Mouse (Mus musculus): ENCODE measurements around the gene Sesn2. TPM values are rescaled to one million over a fixed set of nuclear protein-coding genes. Genes with fewer than 3 reads are reported as not detected.
"Not testable (repeated sequence)": the region's sequence is repeated elsewhere in the genome, so short reads cannot be mapped to it uniquely, and the experiment has no call there.

The Sesn2 gene
- polyA plus RNA-seq (2014; fragmentation: Nextera tagmentation; extraction: Ambion mirVana): 4.9 and 5.1 TPM in 2 replicates

DNA sequence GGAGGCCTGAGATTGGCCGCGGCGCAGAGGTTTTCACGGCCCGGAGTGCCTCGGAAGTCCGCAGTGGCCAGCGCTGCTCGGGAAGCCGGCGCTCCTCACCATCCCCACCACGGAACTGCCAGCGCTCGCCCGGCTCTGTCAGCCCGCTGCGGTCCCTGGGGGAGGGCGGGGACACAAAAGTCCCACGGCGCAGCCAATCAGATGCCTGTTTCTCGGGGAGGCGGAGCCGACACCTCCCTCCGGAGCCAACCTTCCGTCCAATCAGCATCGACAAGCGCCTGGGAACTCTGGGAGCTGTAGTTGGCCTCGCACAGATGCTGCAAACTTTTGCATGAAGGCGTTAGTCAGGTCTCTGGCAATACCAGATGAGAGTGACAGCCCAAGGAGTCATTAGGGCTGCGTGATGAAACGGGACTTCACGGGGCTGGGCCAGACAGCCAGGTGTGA, at the start of gene Sesn2:
Sesn2 (minus strand) TSS at position 150 of the 447 bp plus-strand sequence.
- DNase-seq (ENCODE audit: low spot score, missing footprints): peak; percentile 99
- Histone ChIP-seq H3K9ac (ENCODE audit: low read length) (peak within 1 kb of the TSS; percentile 78), H3K4me2 (peak within 1 kb of the TSS; percentile 85), H3K4me3 (ENCODE audit: low read depth, low read length) (peak within 1 kb of the TSS; percentile 77), H3K27ac (ENCODE audit: low read depth, low read length) (peak within 1 kb of the TSS; percentile 10), H3K27me3 (ENCODE audit: control insufficient read depth, insufficient read depth, low read length) (peaks cover 2% of the 10 kb centered on the region; the same call in 1 of the 2 replicates), H3K36me3 (ENCODE audit: control insufficient read depth, insufficient read depth, low read length) (no peaks in the 10 kb centered on the region), H3K9me3 (ENCODE audit: control insufficient read depth, low read length) (no peaks in the 10 kb centered on the region), H3K4me1 (ENCODE audit: control insufficient read depth, insufficient read depth, low read length) (peaks cover 5% of the 10 kb centered on the region)
- under 1% methylated on average over 32 of the region's 32 CpGs for WGBS
- peak; percentile 94 for ATAC-seq (ENCODE audit: low FRiP score)

GRCm38 (mm10) chr4:132555550-132555949, 45.2 kb upstream of the Sesn2 start:
- H3K4me3 ChIP-seq (ENCODE audit: low read depth, low read length); DNase-seq (ENCODE audit: low spot score, missing footprints); H3K4me2 ChIP-seq; ATAC-seq (ENCODE audit: low FRiP score); H3K9me3 ChIP-seq (ENCODE audit: control insufficient read depth, low read length); H3K27ac ChIP-seq (ENCODE audit: low read depth, low read length); H3K27me3 ChIP-seq (ENCODE audit: control insufficient read depth, insufficient read depth, low read length); H3K4me1 ChIP-seq (ENCODE audit: control insufficient read depth, insufficient read depth, low read length); H3K9ac ChIP-seq (ENCODE audit: low read length): not testable (repeated sequence)
- 89% methylated on average over 7 of the region's 7 CpGs for WGBS
- peaks cover 20% of the 10 kb centered on the region; the same call in 1 of the 2 replicates for H3K36me3 ChIP-seq (ENCODE audit: control insufficient read depth, insufficient read depth, low read length)

GRCm38 (mm10) chr4:132554653-132555052, 44.4 kb upstream of the Sesn2 start:
- Histone ChIP-seq H3K9me3 (ENCODE audit: control insufficient read depth, low read length) (no peaks in the 10 kb centered on the region), H3K9ac (ENCODE audit: low read length) (no peak overlapping the region), H3K4me2 (no peak overlapping the region), H3K4me3 (ENCODE audit: low read depth, low read length) (no peak overlapping the region), H3K27ac (ENCODE audit: low read depth, low read length) (no peak overlapping the region), H3K4me1 (ENCODE audit: control insufficient read depth, insufficient read depth, low read length) (no peaks in the 10 kb centered on the region), H3K27me3 (ENCODE audit: control insufficient read depth, insufficient read depth, low read length) (no peaks in the 10 kb centered on the region), H3K36me3 (ENCODE audit: control insufficient read depth, insufficient read depth, low read length) (peaks cover 23% of the 10 kb centered on the region; the same call in 1 of the 2 replicates)
- DNase-seq (ENCODE audit: low spot score, missing footprints): no peak
- ATAC-seq (ENCODE audit: low FRiP score): no peak
- WGBS: 87% methylated on average over 8 of the region's 8 CpGs

DNA sequence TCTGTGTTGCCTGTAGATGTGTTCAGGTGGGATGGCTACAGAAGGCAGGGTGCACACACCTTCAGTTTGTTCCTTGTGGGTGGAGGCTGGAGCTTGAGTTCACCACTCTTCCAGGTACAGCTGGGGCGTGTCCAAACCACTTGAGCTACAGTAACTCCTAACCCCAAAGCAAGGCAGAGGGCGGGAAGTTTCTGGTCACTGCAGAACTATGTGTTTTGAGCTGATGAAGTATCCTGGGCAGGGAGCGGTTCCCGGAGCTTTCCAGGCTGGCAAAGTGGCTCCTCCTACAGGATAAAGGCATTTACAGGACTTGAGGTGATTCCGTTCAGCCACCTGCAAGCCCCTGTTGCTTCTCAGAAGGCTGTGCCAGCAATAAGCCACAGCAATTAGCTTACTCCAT, 43.9 kb upstream of the Sesn2 start:
- Histone ChIP-seq H3K4me3 (ENCODE audit: low read depth, low read length) (no peak overlapping the region), H3K27me3 (ENCODE audit: control insufficient read depth, insufficient read depth, low read length) (no peaks in the 10 kb centered on the region), H3K36me3 (ENCODE audit: control insufficient read depth, insufficient read depth, low read length) (peaks cover 23% of the 10 kb centered on the region), H3K27ac (ENCODE audit: low read depth, low read length) (no peak overlapping the region), H3K9me3 (ENCODE audit: control insufficient read depth, low read length) (no peaks in the 10 kb centered on the region), H3K9ac (ENCODE audit: low read length) (no peak overlapping the region), H3K4me1 (ENCODE audit: control insufficient read depth, insufficient read depth, low read length) (no peaks in the 10 kb centered on the region), H3K4me2 (no peak overlapping the region)
- DNase-seq (ENCODE audit: low spot score, missing footprints) (no peak), ATAC-seq (ENCODE audit: low FRiP score) (no peak)
- WGBS: 79% methylated on average over 5 of the region's 5 CpGs

DNA sequence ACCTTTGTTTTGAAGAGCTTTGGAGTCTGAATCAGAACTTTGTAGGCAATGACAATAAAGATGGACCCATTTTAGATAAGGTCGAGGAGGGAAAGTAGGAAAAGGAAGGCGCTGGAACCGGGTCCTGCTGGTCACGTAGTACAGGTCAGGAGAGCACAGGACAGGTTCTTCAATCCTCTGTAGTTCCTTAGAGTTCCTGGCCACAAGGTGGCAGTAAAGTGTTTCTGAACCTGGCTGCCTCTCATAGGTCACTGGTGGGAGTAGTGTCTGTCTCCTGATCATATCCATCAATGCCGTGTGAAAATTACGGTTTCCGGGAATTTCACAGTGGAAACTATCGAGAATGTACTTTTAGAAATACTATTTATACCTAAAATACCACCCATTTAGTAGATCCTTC, 35.5 kb upstream of the Sesn2 start:
- H3K9me3 ChIP-seq (ENCODE audit: control insufficient read depth, low read length): no peaks in the 10 kb centered on the region
- no peak overlapping the region for H3K4me2 ChIP-seq
- ATAC-seq (ENCODE audit: low FRiP score) (no peak), DNase-seq (ENCODE audit: low spot score, missing footprints) (peak; percentile 94)
- WGBS: 54% methylated on average over 8 of the region's 8 CpGs
- H3K4me1 ChIP-seq (ENCODE audit: control insufficient read depth, insufficient read depth, low read length): no peaks in the 10 kb centered on the region
- H3K27me3 ChIP-seq (ENCODE audit: control insufficient read depth, insufficient read depth, low read length): no peaks in the 10 kb centered on the region
- no peak overlapping the region for H3K9ac ChIP-seq (ENCODE audit: low read length)
- no peak overlapping the region for H3K4me3 ChIP-seq (ENCODE audit: low read depth, low read length)
- H3K36me3 ChIP-seq (ENCODE audit: control insufficient read depth, insufficient read depth, low read length): peaks cover 22% of the 10 kb centered on the region
- no peak overlapping the region for H3K27ac ChIP-seq (ENCODE audit: low read depth, low read length)

GRCm38 (mm10) chr4:132542724-132543123, 32.4 kb upstream of the Sesn2 start:
- Histone ChIP-seq H3K4me1 (ENCODE audit: control insufficient read depth, insufficient read depth, low read length) (no peaks in the 10 kb centered on the region), H3K9ac (ENCODE audit: low read length) (no peak overlapping the region), H3K27ac (ENCODE audit: low read depth, low read length) (no peak overlapping the region), H3K36me3 (ENCODE audit: control insufficient read depth, insufficient read depth, low read length) (peaks cover 9% of the 10 kb centered on the region; the same call in 1 of the 2 replicates), H3K4me2 (no peak overlapping the region), H3K4me3 (ENCODE audit: low read depth, low read length) (no peak overlapping the region), H3K27me3 (ENCODE audit: control insufficient read depth, insufficient read depth, low read length) (no peaks in the 10 kb centered on the region), H3K9me3 (ENCODE audit: control insufficient read depth, low read length) (no peaks in the 10 kb centered on the region)
- 60% methylated on average over 1 of the region's 1 CpGs for WGBS
- no peak for ATAC-seq (ENCODE audit: low FRiP score)
- DNase-seq (ENCODE audit: low spot score, missing footprints): no peak

- no peak overlapping the region for H3K27ac ChIP-seq (ENCODE audit: low read depth, low read length)
- ATAC-seq (ENCODE audit: low FRiP score): no peak
- no peaks in the 10 kb centered on the region for H3K27me3 ChIP-seq (ENCODE audit: control insufficient read depth, insufficient read depth, low read length)
- H3K36me3 ChIP-seq (ENCODE audit: control insufficient read depth, insufficient read depth, low read length): peaks cover 5% of the 10 kb centered on the region; the same call in 1 of the 2 replicates
- no peak overlapping the region for H3K4me2 ChIP-seq
- H3K4me1 ChIP-seq (ENCODE audit: control insufficient read depth, insufficient read depth, low read length): peaks cover 10% of the 10 kb centered on the region
- 95% methylated on average over 4 of the region's 4 CpGs for WGBS
- no peak overlapping the region for H3K9ac ChIP-seq (ENCODE audit: low read length)
- H3K4me3 ChIP-seq (ENCODE audit: low read depth, low read length): no peak overlapping the region
- DNase-seq (ENCODE audit: low spot score, missing footprints): no peak
- no peaks in the 10 kb centered on the region for H3K9me3 ChIP-seq (ENCODE audit: control insufficient read depth, low read length)
Measured at GRCm38 (mm10) chr4:132541413-132541812, 31.1 kb upstream of the Sesn2 start.

- no peaks in the 10 kb centered on the region for H3K9me3 ChIP-seq (ENCODE audit: control insufficient read depth, low read length)
- H3K9ac ChIP-seq (ENCODE audit: low read length): no peak overlapping the region
- ATAC-seq (ENCODE audit: low FRiP score) (no peak), DNase-seq (ENCODE audit: low spot score, missing footprints) (no peak)
- no peak overlapping the region for H3K27ac ChIP-seq (ENCODE audit: low read depth, low read length)
- WGBS: 93% methylated on average over 5 of the region's 5 CpGs
- H3K27me3 ChIP-seq (ENCODE audit: control insufficient read depth, insufficient read depth, low read length): no peaks in the 10 kb centered on the region
- no peak overlapping the region for H3K4me2 ChIP-seq
- H3K36me3 ChIP-seq (ENCODE audit: control insufficient read depth, insufficient read depth, low read length): peaks cover 5% of the 10 kb centered on the region; the same call in 1 of the 2 replicates
- no peak overlapping the region for H3K4me3 ChIP-seq (ENCODE audit: low read depth, low read length)
- H3K4me1 ChIP-seq (ENCODE audit: control insufficient read depth, insufficient read depth, low read length): peaks cover 14% of the 10 kb centered on the region
Measured at GRCm38 (mm10) chr4:132539481-132539880, 29.2 kb upstream of the Sesn2 start.

DNA sequence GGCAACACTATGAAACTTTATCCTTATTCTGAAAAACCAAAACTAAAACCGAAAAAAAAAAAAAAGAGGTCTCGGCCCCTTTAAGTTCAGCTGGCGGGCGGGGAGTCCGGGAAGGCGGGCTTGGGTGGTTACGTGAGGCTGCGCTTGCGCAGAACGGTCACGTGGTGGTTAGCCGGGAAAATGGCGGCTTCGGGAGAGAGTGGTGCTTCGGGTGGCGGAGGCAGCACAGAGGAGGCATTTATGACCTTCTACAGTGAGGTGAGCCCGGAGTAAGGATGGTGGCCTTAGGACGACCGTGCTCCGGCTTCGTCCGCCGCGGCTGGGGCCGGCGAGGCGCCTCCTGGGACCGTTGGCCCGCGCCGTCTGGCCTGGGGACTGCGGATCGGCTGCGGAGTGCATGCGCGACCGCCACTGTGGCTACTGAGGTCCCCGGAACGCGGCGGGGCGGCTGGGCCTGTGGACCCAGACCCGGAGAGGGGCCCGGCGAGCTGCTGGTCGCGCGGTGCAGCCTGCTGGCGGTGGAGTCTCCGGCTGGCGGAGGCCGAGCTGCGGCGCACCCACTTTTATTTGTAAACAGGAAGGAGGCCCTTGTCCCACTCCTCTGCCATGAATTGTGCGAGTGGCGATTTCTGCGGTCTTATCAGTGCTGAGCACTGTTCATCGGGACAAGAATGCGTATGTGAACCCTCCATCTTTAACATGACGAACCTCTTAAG, 25.3 kb upstream of the Sesn2 start, which contains the start of gene Dnajc8:
Dnajc8 (plus strand) TSS at position 145 of the 716 bp plus-strand sequence.
- Histone ChIP-seq H3K9ac (ENCODE audit: low read length) (peak within 1 kb of the TSS; percentile 94), H3K4me3 (ENCODE audit: low read depth, low read length) (peak within 1 kb of the TSS; percentile 99), H3K36me3 (ENCODE audit: control insufficient read depth, insufficient read depth, low read length) (peaks cover 1% of the 10 kb centered on the region; the same call in 1 of the 2 replicates), H3K27ac (ENCODE audit: low read depth, low read length) (peak within 1 kb of the TSS; percentile 69), H3K4me2 (peak within 1 kb of the TSS; percentile 85), H3K9me3 (ENCODE audit: control insufficient read depth, low read length) (no peaks in the 10 kb centered on the region), H3K27me3 (ENCODE audit: control insufficient read depth, insufficient read depth, low read length) (no peaks in the 10 kb centered on the region), H3K4me1 (ENCODE audit: control insufficient read depth, insufficient read depth, low read length) (peaks cover 24% of the 10 kb centered on the region)
- peak; percentile 86 for ATAC-seq (ENCODE audit: low FRiP score)
- under 1% methylated on average over 59 of the region's 60 CpGs for WGBS
- peak; percentile 99 for DNase-seq (ENCODE audit: low spot score, missing footprints)

Data from midbrain, embryonic 11.5 days (tissue).